Mouse (Mus musculus): Measurements from ENCODE around the gene Apex2. TPM values are rescaled to one million over a fixed set of nuclear protein-coding genes. Genes with fewer than 3 reads are reported as not detected.
A peak's percentile ranks its signal among the peaks of the same experiment; 100 is the strongest.

Gene Apex2
- polyA plus RNA-seq, 1 experiment from 2014 or later, result 26.2 TPM

GRCm38 (mm10) chrX:150588023-150588764 lies 1.5 kb downstream of the Apex2 start, which contains the start of gene Pfkfb1:
Gene Pfkfb1 (plus strand): TSS chrX:150588229.
- Histone ChIP-seq H3K4me2 (peak within 1 kb of the TSS; percentile 66), H3K4me3 (ENCODE audit: low read depth, low read length) (peak within 1 kb of the TSS; percentile 50), H3K4me1 (ENCODE audit: insufficient read depth) (no peaks in the 10 kb centered on the region), H3K9ac (peak within 1 kb of the TSS; percentile 56), H3K27me3 (ENCODE audit: insufficient read depth, low read length) (no peaks in the 10 kb centered on the region), H3K27ac (ENCODE audit: low read depth) (peak within 1 kb of the TSS; percentile 82), H3K9me3 (ENCODE audit: low read depth, low read length) (no peaks in the 10 kb centered on the region), H3K36me3 (ENCODE audit: insufficient read depth) (peaks cover 10% of the 10 kb centered on the region; the same call in 1 of the 2 replicates)
- ATAC-seq (ENCODE audit: insufficient read depth), result peak; percentile 97
- peak; percentile 90 for DNase-seq
- TF ChIP-seq CTCF (IDR thresholded peaks at IDR 0.05; ENCODE audit: low read depth), result peak; percentile 70
- WGBS, result 13% methylated on average over 35 of the region's 35 CpGs

GRCm38 (mm10) chrX:150585116-150585515 lies 4.6 kb downstream of the Apex2 start:
- no peak for TF ChIP-seq CTCF (IDR thresholded peaks at IDR 0.05; ENCODE audit: low read depth)
- peaks cover 19% of the 10 kb centered on the region; the same call in 1 of the 2 replicates for H3K36me3 ChIP-seq (ENCODE audit: insufficient read depth)
- H3K9me3 ChIP-seq (ENCODE audit: low read depth, low read length), result no peaks in the 10 kb centered on the region
- H3K27ac ChIP-seq (ENCODE audit: low read depth), result no peak overlapping the region
- ATAC-seq (ENCODE audit: insufficient read depth) (no peak), DNase-seq (no peak)
- no peak overlapping the region for H3K9ac ChIP-seq
- no peaks in the 10 kb centered on the region for H3K4me1 ChIP-seq (ENCODE audit: insufficient read depth)
- H3K4me2 ChIP-seq, result no peak overlapping the region
- H3K27me3 ChIP-seq (ENCODE audit: insufficient read depth, low read length), result no peaks in the 10 kb centered on the region
- H3K4me3 ChIP-seq (ENCODE audit: low read depth, low read length), result no peak overlapping the region
- WGBS, result 93% methylated on average over 8 of the region's 8 CpGs

GRCm38 (mm10) chrX:150581921-150582320 lies 7.7 kb downstream of the Apex2 start:
- TF ChIP-seq CTCF (IDR thresholded peaks at IDR 0.05; ENCODE audit: low read depth), result no peak
- Histone ChIP-seq H3K27ac (ENCODE audit: low read depth) (no peak overlapping the region), H3K4me1 (ENCODE audit: insufficient read depth) (no peaks in the 10 kb centered on the region), H3K4me2 (no peak overlapping the region), H3K9me3 (ENCODE audit: low read depth, low read length) (no peaks in the 10 kb centered on the region), H3K4me3 (ENCODE audit: low read depth, low read length) (no peak overlapping the region), H3K9ac (no peak overlapping the region), H3K36me3 (ENCODE audit: insufficient read depth) (peaks cover 20% of the 10 kb centered on the region; the same call in 1 of the 2 replicates), H3K27me3 (ENCODE audit: insufficient read depth, low read length) (no peaks in the 10 kb centered on the region)
- DNase-seq (no peak), ATAC-seq (ENCODE audit: insufficient read depth) (no peak)

- H3K27me3 ChIP-seq (ENCODE audit: insufficient read depth, low read length), result no peaks in the 10 kb centered on the region
- no peak overlapping the region for H3K9ac ChIP-seq
- H3K27ac ChIP-seq (ENCODE audit: low read depth), result no peak overlapping the region
- 89% methylated on average over 11 of the region's 12 CpGs for whole genome bisulfite sequencing
- peaks cover 9% of the 10 kb centered on the region; the same call in 1 of the 2 replicates for H3K36me3 ChIP-seq (ENCODE audit: insufficient read depth)
- ATAC-seq (ENCODE audit: insufficient read depth) (no peak), DNase-seq (no peak)
- H3K4me1 ChIP-seq (ENCODE audit: insufficient read depth), result no peaks in the 10 kb centered on the region
- H3K4me2 ChIP-seq, result no peak overlapping the region
- H3K9me3 ChIP-seq (ENCODE audit: low read depth, low read length), result no peaks in the 10 kb centered on the region
- no peak for TF ChIP-seq CTCF (IDR thresholded peaks at IDR 0.05; ENCODE audit: low read depth)
- no peak overlapping the region for H3K4me3 ChIP-seq (ENCODE audit: low read depth, low read length)
Observed at GRCm38 (mm10) chrX:150564644-150565357, 24.9 kb downstream of the Apex2 start.

- no peak for DNase-seq
- no peak overlapping the region for H3K4me2 ChIP-seq
- no peak for ATAC-seq (ENCODE audit: insufficient read depth)
- WGBS, result 70% methylated on average over 3 of the region's 3 CpGs
- no peaks in the 10 kb centered on the region for H3K27me3 ChIP-seq (ENCODE audit: insufficient read depth, low read length)
- no peaks in the 10 kb centered on the region for H3K36me3 ChIP-seq (ENCODE audit: insufficient read depth)
- no peak overlapping the region for H3K9ac ChIP-seq
- no peak for TF ChIP-seq CTCF (IDR thresholded peaks at IDR 0.05; ENCODE audit: low read depth)
- no peak overlapping the region for H3K27ac ChIP-seq (ENCODE audit: low read depth)
- no peaks in the 10 kb centered on the region for H3K9me3 ChIP-seq (ENCODE audit: low read depth, low read length)
- H3K4me1 ChIP-seq (ENCODE audit: insufficient read depth), result no peaks in the 10 kb centered on the region
- no peak overlapping the region for H3K4me3 ChIP-seq (ENCODE audit: low read depth, low read length)
Observed at GRCm38 (mm10) chrX:150554032-150554431, 35.6 kb downstream of the Apex2 start.

GRCm38 (mm10) chrX:150551986-150552385 lies 37.7 kb downstream of the Apex2 start:
- Histone ChIP-seq H3K36me3 (ENCODE audit: insufficient read depth) (no peaks in the 10 kb centered on the region), H3K9me3 (ENCODE audit: low read depth, low read length) (no peaks in the 10 kb centered on the region), H3K27me3 (ENCODE audit: insufficient read depth, low read length) (no peaks in the 10 kb centered on the region), H3K4me3 (ENCODE audit: low read depth, low read length) (no peak overlapping the region), H3K4me1 (ENCODE audit: insufficient read depth) (no peaks in the 10 kb centered on the region), H3K27ac (ENCODE audit: low read depth) (no peak overlapping the region), H3K4me2 (no peak overlapping the region), H3K9ac (no peak overlapping the region)
- TF ChIP-seq CTCF (IDR thresholded peaks at IDR 0.05; ENCODE audit: low read depth), result no peak
- no peak for ATAC-seq (ENCODE audit: insufficient read depth)
- DNase-seq, result no peak
- 92% methylated on average over 2 of the region's 2 CpGs for WGBS

GRCm38 (mm10) chrX:150549639-150550038 lies 40.0 kb downstream of the Apex2 start:
- DNase-seq (no peak), ATAC-seq (ENCODE audit: insufficient read depth) (no peak)
- H3K9me3 ChIP-seq (ENCODE audit: low read depth, low read length), result no peaks in the 10 kb centered on the region
- no peaks in the 10 kb centered on the region for H3K36me3 ChIP-seq (ENCODE audit: insufficient read depth)
- no peaks in the 10 kb centered on the region for H3K4me1 ChIP-seq (ENCODE audit: insufficient read depth)
- TF ChIP-seq CTCF (IDR thresholded peaks at IDR 0.05; ENCODE audit: low read depth), result no peak
- H3K27me3 ChIP-seq (ENCODE audit: insufficient read depth, low read length), result no peaks in the 10 kb centered on the region
- H3K27ac ChIP-seq (ENCODE audit: low read depth), result no peak overlapping the region
- no peak overlapping the region for H3K9ac ChIP-seq
- 76% methylated on average over 3 of the region's 3 CpGs for WGBS
- H3K4me2 ChIP-seq, result no peak overlapping the region
- H3K4me3 ChIP-seq (ENCODE audit: low read depth, low read length), result no peak overlapping the region
